10 mouse cellular contexts compared by ENCODE assay signal in genomic region chr2:118761358-118761757, GRCm38 (mm10). TPM values are rescaled to one million over a fixed set of nuclear protein-coding genes. Genes with fewer than 3 reads are reported as not detected.
DNase-seq lines count a peak whose midpoint lies in the region; ATAC-seq and TF ChIP-seq lines count a peak whose summit lies in the region.
"Had no signal": no experiment of that assay in that cellular context is flagged by ENCODE, and none has a peak within 500 bp of the region (broad histone marks: within the 10 kb centered on the region; RNA-seq: fewer than 3 reads in every experiment).

No protein-coding gene starts in this region.

- intact Hi-C loops in heart, postnatal 14 days (cut with DNase I): loop anchor here (2.0 to 10.0 kb wide), 2 partner anchors 15 to 213 kb away; no protein-coding TSS in a partner anchor

- peak overlapping the region; percentile 91 for H3K27ac ChIP-seq in heart, embryonic 10.5 days
- H3K27ac ChIP-seq in heart, embryonic 14.5 days (replicated peaks in 1 of 2; ENCODE audit: control insufficient read depth in 1 of 2, insufficient read depth in 1 of 2, low read depth in 2 of 2, low read length in 2 of 2): peak overlapping the region; percentile 98
- no peak overlapping the region for H3K27ac ChIP-seq in liver, embryonic 15.5 days (replicated peaks)

- no peak for DNase-seq in heart, embryonic 10.5 days (ENCODE audit: low spot score)
- DNase-seq in heart, postnatal 14 days: no peak
- DNase-seq in adrenal gland, adult 8-10 months: no peak
- DNase-seq in right cerebral cortex, postnatal 36 days (ENCODE audit: low spot score in 2 of 2): no peak
- DNase-seq in spleen, adult 18-20 months: no peak
- DNase-seq: thymus, postnatal 14 days had no signal

- H3K9me3 ChIP-seq in heart, embryonic 10.5 days: no peaks in the 10 kb centered on the region
- H3K9me3 ChIP-seq in E14TG2a.4 (ENCODE audit: low read length): no peaks in the 10 kb centered on the region
- no peaks in the 10 kb centered on the region for H3K9me3 ChIP-seq in heart, embryonic 14.5 days (ENCODE audit: control insufficient read depth, low read length)
- H3K9me3 ChIP-seq in liver, embryonic 15.5 days (replicated peaks): no peaks in the 10 kb centered on the region

- H3K4me1 ChIP-seq in heart, embryonic 10.5 days: peaks cover 54% of the 10 kb centered on the region
- H3K4me1 ChIP-seq in E14TG2a.4 (replicated peaks; ENCODE audit: low read depth, low read length): peaks cover 62% of the 10 kb centered on the region
- H3K4me1 ChIP-seq in heart, embryonic 14.5 days (ENCODE audit: control insufficient read depth in 2 of 2, insufficient read depth in 2 of 2, low read length in 2 of 2): peaks cover 43 to 44% of the 10 kb centered on the region in 2 experiments
- peaks cover 55% of the 10 kb centered on the region for H3K4me1 ChIP-seq in liver, embryonic 15.5 days (replicated peaks)

- H3K36me3 ChIP-seq in heart, embryonic 10.5 days: peaks cover 7% of the 10 kb centered on the region; the same call in 1 of the 2 replicates
- no peaks in the 10 kb centered on the region for H3K36me3 ChIP-seq in E14TG2a.4 (ENCODE audit: insufficient read depth, low read length)
- peaks cover 20% of the 10 kb centered on the region for H3K36me3 ChIP-seq in heart, embryonic 14.5 days (ENCODE audit: control insufficient read depth, insufficient read depth, low read length)
- no peaks in the 10 kb centered on the region for H3K36me3 ChIP-seq in liver, embryonic 15.5 days (replicated peaks)

- no peak for ATAC-seq in heart, embryonic 14.5 days (ENCODE audit: insufficient number of reproducible peaks, insufficient read depth, low FRiP score, low read depth)
- ATAC-seq in liver, embryonic 15.5 days (ENCODE audit: insufficient read depth): no peak

- peak overlapping the region; percentile 71 for H3K4me2 ChIP-seq in heart, embryonic 14.5 days (ENCODE audit: low read length)
- peak overlapping the region; percentile 75; the same call in 1 of the 2 replicates for H3K4me2 ChIP-seq in liver, embryonic 15.5 days

- TF ChIP-seq CTCF in E14TG2a.4 (conservative IDR thresholded peaks at IDR 0.05; ENCODE audit: low read length): no peak

- WGBS in heart, embryonic 10.5 days: 71% methylated on average over 12 of the region's 12 CpGs
- 71% methylated on average over 12 of the region's 12 CpGs for WGBS in heart, embryonic 14.5 days
- 84% methylated on average over 12 of the region's 12 CpGs for WGBS in liver, embryonic 15.5 days (ENCODE audit: insufficient replicate concordance)

- peak overlapping the region; percentile 52 for H3K4me3 ChIP-seq in heart, embryonic 10.5 days
- 0 out of 2 replicates have a peak overlapping the region, but pooled peaks have one; percentile 55 for H3K4me3 ChIP-seq in E14TG2a.4 (replicated peaks; ENCODE audit: low read length)
- H3K4me3 ChIP-seq in heart, embryonic 14.5 days (ENCODE audit: control insufficient read depth in 1 of 2, insufficient read depth in 1 of 2, low read depth in 1 of 2, low read length in 2 of 2): peak overlapping the region; percentile 35 to 43; a peak in 2 of 4 replicates
- no peak overlapping the region for H3K4me3 ChIP-seq in liver, embryonic 15.5 days (replicated peaks)

- H3K27me3 ChIP-seq in heart, embryonic 10.5 days (ENCODE audit: insufficient read depth, poor library complexity, severe bottlenecking): peaks cover 75% of the 10 kb centered on the region
- H3K27me3 ChIP-seq in E14TG2a.4 (ENCODE audit: insufficient read depth, low read length): peaks cover 84% of the 10 kb centered on the region
- no peaks in the 10 kb centered on the region; the same call in 1 of the 2 replicates for H3K27me3 ChIP-seq in heart, embryonic 14.5 days (ENCODE audit: control insufficient read depth, insufficient read depth, low read length)
- peaks cover 24% of the 10 kb centered on the region for H3K27me3 ChIP-seq in liver, embryonic 15.5 days

- H3K9ac ChIP-seq in heart, embryonic 14.5 days (ENCODE audit: low read length): peak overlapping the region; percentile 78
- no peak overlapping the region for H3K9ac ChIP-seq in liver, embryonic 15.5 days

RNA-seq across cellular contexts. Expression of gene Ccdc9b, which starts 1.1 kb away (rescaled TPM):
- 0.94 and 1.8 TPM in 2 replicates for polyA plus RNA-seq in heart, embryonic 10.5 days (2016; fragmentation: Nextera tagmentation; extraction: Ambion mirVana)
- total RNA-seq in heart, postnatal 14 days (2021): 10 to 100 TPM; 15.5 to 17.5 TPM
- polyA plus RNA-seq in heart, embryonic 14.5 days (2014; fragmentation: Nextera tagmentation; extraction: Ambion mirVana): 1.7 and 2.2 TPM in 2 replicates
- 0.20 and 0.29 TPM in 2 replicates for polyA plus RNA-seq in liver, embryonic 15.5 days (2015; fragmentation: Nextera tagmentation; extraction: Ambion mirVana)
- 10 to 100 TPM in 2 of 4 experiments, 1 to 10 TPM in 2; 5.3 to 18.8 (median 11.2) TPM for total RNA-seq in adrenal gland, adult 8-10 months (2022)

RNA-seq across cellular contexts. Expression of gene Phgr1, which starts 11.2 kb away (rescaled TPM):
- not detected in 2 replicates for polyA plus RNA-seq in heart, embryonic 10.5 days (2016; fragmentation: Nextera tagmentation; extraction: Ambion mirVana)
- not detected for total RNA-seq in heart, postnatal 14 days (2021)
- polyA plus RNA-seq in heart, embryonic 14.5 days (2014; fragmentation: Nextera tagmentation; extraction: Ambion mirVana): not detected in 2 replicates
- polyA plus RNA-seq in liver, embryonic 15.5 days (2015; fragmentation: Nextera tagmentation; extraction: Ambion mirVana): not detected in 2 replicates
- not detected for total RNA-seq in adrenal gland, adult 8-10 months (2022)
- total RNA-seq: layer of hippocampus, postnatal 14 days had no signal

RNA-seq across cellular contexts. Expression of gene Inafm2, which starts 15.8 kb away (rescaled TPM):
- polyA plus RNA-seq in heart, embryonic 10.5 days (2016; fragmentation: Nextera tagmentation; extraction: Ambion mirVana): 22.6 and 34.8 TPM in 2 replicates
- 10 to 100 TPM; 36.2 to 38.6 TPM for total RNA-seq in heart, postnatal 14 days (2021)
- polyA plus RNA-seq in heart, embryonic 14.5 days (2014; fragmentation: Nextera tagmentation; extraction: Ambion mirVana): 64.4 and 68.0 TPM in 2 replicates
- polyA plus RNA-seq in liver, embryonic 15.5 days (2015; fragmentation: Nextera tagmentation; extraction: Ambion mirVana): 12.3 and 12.6 TPM in 2 replicates
- total RNA-seq in adrenal gland, adult 8-10 months (2022): 10 to 100 TPM; 36.3 to 48.6 (median 39.9) TPM

RNA-seq across cellular contexts. Expression of gene Disp2, which starts 18.2 kb away (rescaled TPM):
- polyA plus RNA-seq in heart, embryonic 10.5 days (2016; fragmentation: Nextera tagmentation; extraction: Ambion mirVana): 0.20 and 0.23 TPM in 2 replicates
- under 1 TPM; 0.02 to 0.10 TPM for total RNA-seq in heart, postnatal 14 days (2021)
- 0.18 and 0.27 TPM in 2 replicates for polyA plus RNA-seq in heart, embryonic 14.5 days (2014; fragmentation: Nextera tagmentation; extraction: Ambion mirVana)
- 0.26 and 0.32 TPM in 2 replicates for polyA plus RNA-seq in liver, embryonic 15.5 days (2015; fragmentation: Nextera tagmentation; extraction: Ambion mirVana)
- total RNA-seq in adrenal gland, adult 8-10 months (2022): 10 to 100 TPM; 43.7 to 68.9 (median 51.7) TPM

RNA-seq across cellular contexts. Expression of gene Plcb2, which starts 33.1 kb away (rescaled TPM):
- polyA plus RNA-seq in heart, embryonic 10.5 days (2016; fragmentation: Nextera tagmentation; extraction: Ambion mirVana): 1.4 and 1.6 TPM in 2 replicates
- total RNA-seq in heart, postnatal 14 days (2021): 1 to 10 TPM; 2.4 to 2.7 TPM
- 2.0 and 2.6 TPM in 2 replicates for polyA plus RNA-seq in heart, embryonic 14.5 days (2014; fragmentation: Nextera tagmentation; extraction: Ambion mirVana)
- 2.3 and 2.9 TPM in 2 replicates for polyA plus RNA-seq in liver, embryonic 15.5 days (2015; fragmentation: Nextera tagmentation; extraction: Ambion mirVana)
- 1 to 10 TPM; 2.0 to 4.1 (median 3.0) TPM for total RNA-seq in adrenal gland, adult 8-10 months (2022)
